Mouse (Mus musculus) embryonic facial prominence, embryonic 15.5 days (tissue): ENCODE results near the gene Sfxn5. TPM values are rescaled to one million over a fixed set of nuclear protein-coding genes. Genes with fewer than 3 reads are reported as not detected.

Source experiments
- ATAC-seq: fragments of 200-750 bp; cut with Nextera tagmentation; 2 replicates; pipeline ENCODE4 v1.8.0; 2017; ENCODE audit warnings: low read depth, moderate TSS enrichment; ENCODE audit not compliant: insufficient number of reproducible peaks, low FRiP score, low TSS enrichment
- H3K27ac ChIP-seq: fragments of 300-500 bp; sonication (generic); replicated peaks from 2 replicates; pipeline ENCODE4 v1.5.1; 2015; ENCODE audit warnings: mild to moderate bottlenecking, inconsistent platforms
- H3K27me3 ChIP-seq: fragments of 300-500 bp; sonication (generic); 2 replicates; pipeline ENCODE4 v1.6.1; 2015; ENCODE audit warnings: inconsistent platforms
- H3K36me3 ChIP-seq: fragments of 300-500 bp; sonication (generic); 2 replicates; pipeline ENCODE4 v1.6.1; 2015; ENCODE audit warnings: mild to moderate bottlenecking, inconsistent platforms
- H3K4me1 ChIP-seq: fragments of 300-500 bp; sonication (generic); 2 replicates; pipeline ENCODE4 v1.6.1; 2015; ENCODE audit warnings: inconsistent platforms
- H3K4me2 ChIP-seq: fragments of 300-500 bp; sonication (generic); replicated peaks from 2 replicates; pipeline ENCODE4 v1.6.1; 2015; ENCODE audit warnings: mild to moderate bottlenecking, inconsistent platforms
- H3K4me3 ChIP-seq: fragments of 300-500 bp; sonication (generic); replicated peaks from 2 replicates; pipeline ENCODE4 v1.5.1; 2015; ENCODE audit warnings: mild to moderate bottlenecking, inconsistent platforms
- H3K9ac ChIP-seq: fragments of 300-500 bp; sonication (generic); 2 replicates; pipeline ENCODE4 v1.6.1; 2015; ENCODE audit warnings: inconsistent platforms
- H3K9me3 ChIP-seq: fragments of 300-500 bp; sonication (generic); replicated peaks from 2 replicates; pipeline ENCODE4 v1.6.1; 2016; ENCODE audit warnings: inconsistent platforms
- WGBS: fragments of 180-500 bp; shearing (Covaris S2); methylation state at CpG from one replicate; pipeline ENCODE4 v1.1.7; 2015; 5-methylcytosine and 5-hydroxymethylcytosine counted together
- microRNA-seq: library from miRNA; unstranded; fragments of <30 nt; microRNA quantifications from one replicate; pipeline ENCODE4, GENCODE M21; 2016; ENCODE audit warnings: borderline number of aligned reads
- polyA plus RNA-seq: library from polyadenylated mRNA; unstranded; fragments of >200 nt; fragmentation: Nextera tagmentation; extraction: Ambion mirVana; gene quantifications from 2 replicates; pipeline ENCODE4 v1.2.1, GENCODE M21; 2015

Gene Sfxn5
- polyA plus RNA-seq, 1 experiment from 2014 or later: 8.0 TPM

- Histone ChIP-seq H3K4me1 (peaks cover 43% of the 10 kb centered on the region), H3K27me3 (peaks cover 86% of the 10 kb centered on the region), H3K4me3 (peak within 1 kb of the TSS; percentile 35), H3K9me3 (no peaks in the 10 kb centered on the region), H3K4me2 (peak within 1 kb of the TSS; percentile 63), H3K27ac (no peak within 1 kb of the TSS), H3K36me3 (no peaks in the 10 kb centered on the region), H3K9ac (no peak within 1 kb of the TSS)
- peak; percentile 64 for ATAC-seq
- under 1% methylated on average over 76 of the region's 81 CpGs for WGBS
Measured at GRCm38 (mm10) chr6:85187340-85188211, 145.6 kb downstream of the Sfxn5 start, which contains the start of gene Emx1. TSS of gene Emx1 (plus strand) at chr6:85187438.

- Histone ChIP-seq H3K27ac (no peak overlapping the region), H3K4me2 (peak overlapping the region; percentile 63), H3K9ac (no peak overlapping the region), H3K4me1 (peaks cover 43% of the 10 kb centered on the region), H3K4me3 (peak overlapping the region; percentile 35), H3K9me3 (no peaks in the 10 kb centered on the region), H3K27me3 (peaks cover 77% of the 10 kb centered on the region), H3K36me3 (no peaks in the 10 kb centered on the region)
- no peak for ATAC-seq
- WGBS: 1% methylated on average over 15 of the region's 15 CpGs
Measured at GRCm38 (mm10) chr6:85186744-85187059, 146.5 kb downstream of the Sfxn5 start.

GRCm38 (mm10) chr6:85186033-85186743 is 147.0 kb downstream of the Sfxn5 start:
- Histone ChIP-seq H3K9me3 (no peaks in the 10 kb centered on the region), H3K27ac (no peak overlapping the region), H3K9ac (no peak overlapping the region), H3K36me3 (no peaks in the 10 kb centered on the region), H3K4me2 (peak overlapping the region; percentile 63), H3K27me3 (peaks cover 72% of the 10 kb centered on the region), H3K4me3 (peak overlapping the region; percentile 35; the same call in 1 of the 2 replicates), H3K4me1 (peaks cover 43% of the 10 kb centered on the region)
- WGBS: 3% methylated on average over 33 of the region's 33 CpGs
- no peak for ATAC-seq

GRCm38 (mm10) chr6:85183951-85184350 is 149.3 kb downstream of the Sfxn5 start:
- H3K4me1 ChIP-seq: peaks cover 29% of the 10 kb centered on the region
- no peak for ATAC-seq

GRCm38 (mm10) chr6:85180036-85180435 is 153.2 kb downstream of the Sfxn5 start:
- no peak for ATAC-seq

More at GRCm38 (mm10) chr6:85183951-85184350, 149.3 kb downstream of the Sfxn5 start:
- Histone ChIP-seq H3K9ac (no peak overlapping the region), H3K27ac (no peak overlapping the region), H3K9me3 (no peaks in the 10 kb centered on the region), H3K36me3 (no peaks in the 10 kb centered on the region), H3K4me2 (no peak overlapping the region), H3K4me3 (no peak overlapping the region), H3K27me3 (peaks cover 50% of the 10 kb centered on the region)
- 61% methylated on average over 3 of the region's 3 CpGs for WGBS

GRCm38 (mm10) chr6:85179569-85179968 is 153.7 kb downstream of the Sfxn5 start:
- 77% methylated on average over 3 of the region's 3 CpGs for WGBS
- ATAC-seq: no peak

More at GRCm38 (mm10) chr6:85180036-85180435, 153.2 kb downstream of the Sfxn5 start:
- Histone ChIP-seq H3K27ac (no peak overlapping the region), H3K9ac (no peak overlapping the region), H3K27me3 (peaks cover 12% of the 10 kb centered on the region), H3K9me3 (no peaks in the 10 kb centered on the region), H3K36me3 (no peaks in the 10 kb centered on the region), H3K4me1 (no peaks in the 10 kb centered on the region), H3K4me3 (no peak overlapping the region), H3K4me2 (no peak overlapping the region)
- WGBS: 63% methylated on average over 2 of the region's 2 CpGs

GRCm38 (mm10) chr6:85165440-85165921 is 167.7 kb downstream of the Sfxn5 start:
- ATAC-seq: no peak
- 50% methylated on average over 11 of the region's 11 CpGs for WGBS
- Histone ChIP-seq H3K4me1 (no peaks in the 10 kb centered on the region), H3K27ac (no peak overlapping the region), H3K4me2 (no peak overlapping the region), H3K4me3 (no peak overlapping the region), H3K36me3 (no peaks in the 10 kb centered on the region), H3K9me3 (no peaks in the 10 kb centered on the region), H3K27me3 (no peaks in the 10 kb centered on the region), H3K9ac (no peak overlapping the region)

More at GRCm38 (mm10) chr6:85179569-85179968, 153.7 kb downstream of the Sfxn5 start:
- Histone ChIP-seq H3K9me3 (no peaks in the 10 kb centered on the region), H3K27ac (no peak overlapping the region), H3K4me1 (no peaks in the 10 kb centered on the region), H3K4me3 (no peak overlapping the region), H3K27me3 (peaks cover 9% of the 10 kb centered on the region), H3K36me3 (no peaks in the 10 kb centered on the region), H3K9ac (no peak overlapping the region), H3K4me2 (no peak overlapping the region)

Small RNA genes lying within 50 kb of the gene (microRNA-seq; reads per million reads assigned to microRNA genes)
- gene Mir705: not detected

Other genes with a start within 250 kb of the Sfxn5 start
- gene Spr, start 195.7 kb downstream of the Sfxn5 start, polyA plus RNA-seq: 51.1 and 52.5 TPM in 2 replicates
- gene Emx1, start 146.0 kb downstream of the Sfxn5 start, polyA plus RNA-seq: 0.21 and 0.45 TPM in 2 replicates
- 20.1 and 21.4 TPM in 2 replicates for gene Rab11fip5, start 41.2 kb upstream of the Sfxn5 start, polyA plus RNA-seq
- not detected in 2 replicates for gene Noto, start 90.5 kb upstream of the Sfxn5 start, polyA plus RNA-seq
- gene Smyd5, start 98.6 kb upstream of the Sfxn5 start, polyA plus RNA-seq: 47.8 and 51.9 TPM in 2 replicates
- gene Cct7, start 118.1 kb upstream of the Sfxn5 start, polyA plus RNA-seq: 440 and 448 TPM in 2 replicates
- gene Pradc1, start 118.5 kb upstream of the Sfxn5 start, polyA plus RNA-seq: 38.0 and 42.4 TPM in 2 replicates
- gene Fbxo41, start 169.6 kb upstream of the Sfxn5 start, polyA plus RNA-seq: 0.26 and 0.33 TPM in 2 replicates
- not detected in 2 replicates for gene Egr4, start 180.2 kb upstream of the Sfxn5 start, polyA plus RNA-seq